Mouse (Mus musculus) myocyte (in vitro differentiated cells): ENCODE data around the gene Serhl. TPM values are rescaled to one million over a fixed set of nuclear protein-coding genes. Genes with fewer than 3 reads are reported as not detected.

Experiments
- H3K27me3 ChIP-seq: one replicate; pipeline ENCODE4 v1.6.1; 2011; ENCODE audit not compliant: control insufficient read depth, insufficient read depth, insufficient read length
- H3K36me3 ChIP-seq: one replicate; pipeline ENCODE4 v1.6.1; 2011; ENCODE audit not compliant: control insufficient read depth, insufficient read depth
- H3K4me2 ChIP-seq: one replicate; pipeline ENCODE4 v1.6.1; 2011; ENCODE audit warnings: low read depth, control low read depth
- H3K4me3 ChIP-seq: one replicate; pipeline ENCODE4 v1.5.1; 2011; ENCODE audit warnings: mild to moderate bottlenecking, control low read depth, moderate library complexity
- H3K79me2 ChIP-seq: one replicate; pipeline ENCODE4 v1.6.1; 2011; ENCODE audit not compliant: control insufficient read depth, insufficient read depth
- H3ac ChIP-seq: one replicate; pipeline ENCODE4 v1.6.1; 2011; ENCODE audit not compliant: control insufficient read depth, insufficient read length
- CEBPB ChIP-seq: IDR thresholded peaks from 2 replicates; pipeline ENCODE4 v1.6.1; 2011; ENCODE audit warnings: mild to moderate bottlenecking, moderate library complexity; ENCODE audit not compliant: poor library complexity, insufficient read depth, severe bottlenecking
- E2F4 ChIP-seq: IDR thresholded peaks from one replicate; pipeline ENCODE4 v1.6.1; 2011; ENCODE audit warnings: mild to moderate bottlenecking, control low read depth, moderate library complexity; ENCODE audit not compliant: insufficient read depth
- MAX ChIP-seq: IDR thresholded peaks from one replicate; pipeline ENCODE4 v1.6.1; 2011; ENCODE audit warnings: low read depth, mild to moderate bottlenecking, control low read depth
- MYOD1 ChIP-seq, 3 experiments: IDR thresholded peaks; one replicate each; pipeline ENCODE4 v1.6.1; 2011; ENCODE audit warnings: control low read depth in 2 of 3, low read depth in 2 of 3, mild to moderate bottlenecking in 2 of 3, moderate library complexity in 1 of 3; ENCODE audit not compliant: insufficient read length in 2 of 3, control insufficient read depth in 1 of 3
- MYOG ChIP-seq, 3 experiments: IDR thresholded peaks; one replicate each; pipeline ENCODE4 v1.6.1; 2011; ENCODE audit warnings: control low read depth in 2 of 3, low read depth in 2 of 3, mild to moderate bottlenecking in 2 of 3; ENCODE audit not compliant: insufficient read length in 2 of 3, control insufficient read depth in 1 of 3, insufficient read depth in 1 of 3
- POLR2A ChIP-seq: IDR thresholded peaks from one replicate; pipeline ENCODE4 v1.6.1; 2011; ENCODE audit warnings: low read depth, mild to moderate bottlenecking, control low read depth, moderate library complexity; ENCODE audit not compliant: insufficient read length
- POLR2AphosphoS2 ChIP-seq: IDR thresholded peaks from one replicate; pipeline ENCODE4 v1.6.1; 2011; ENCODE audit warnings: low read depth, control low read depth; ENCODE audit not compliant: insufficient read length
- REST ChIP-seq: IDR thresholded peaks from one replicate; pipeline ENCODE4 v1.6.1; 2011; ENCODE audit warnings: mild to moderate bottlenecking, control low read depth, moderate library complexity; ENCODE audit not compliant: insufficient read depth, insufficient read length
- SRF ChIP-seq: IDR thresholded peaks from one replicate; pipeline ENCODE4 v1.6.1; 2011; ENCODE audit warnings: low read depth; ENCODE audit not compliant: control insufficient read depth, insufficient read length
- TCF12 ChIP-seq: IDR thresholded peaks from one replicate; pipeline ENCODE4 v1.6.1; 2011; ENCODE audit warnings: mild to moderate bottlenecking, control low read depth; ENCODE audit not compliant: poor library complexity, insufficient read depth, severe bottlenecking
- TCF3 ChIP-seq: IDR thresholded peaks from one replicate; pipeline ENCODE4 v1.6.1; 2011; ENCODE audit warnings: low read depth, control low read depth; ENCODE audit not compliant: insufficient read length
- USF1 ChIP-seq: IDR thresholded peaks from one replicate; pipeline ENCODE4 v1.6.1; 2011; ENCODE audit warnings: low read depth, mild to moderate bottlenecking, control low read depth, moderate library complexity
- polyA plus RNA-seq: library from polyadenylated mRNA; unstranded; fragments of >200 nt; fragmentation: generic; extraction: Trizol; gene quantifications from one replicate; pipeline ENCODE4 v1.2.1, GENCODE M21; 2012; ENCODE audit warnings: missing spikeins

Gene Serhl
- polyA plus RNA-seq, 1 experiment, result 33.7 TPM

GRCm38 (mm10) chr15:83075607-83076525, 13.4 kb upstream of the Serhl start:
- H3K79me2 ChIP-seq, result no peaks in the 10 kb centered on the region
- TF ChIP-seq MYOD1 (IDR thresholded peaks at IDR 0.05; ENCODE audit: control insufficient read depth in 1 of 3, insufficient read length in 2 of 3, low read depth in 2 of 3), result no peak
- peak; percentile 69 for TF ChIP-seq CEBPB
- no peak for TF ChIP-seq TCF12
- no peak for TF ChIP-seq POLR2AphosphoS2
- H3K27me3 ChIP-seq, result peaks cover 44% of the 10 kb centered on the region
- no peak overlapping the region for H3ac ChIP-seq
- no peaks in the 10 kb centered on the region for H3K36me3 ChIP-seq
- H3K4me3 ChIP-seq, result no peak overlapping the region
- no peak overlapping the region for H3K4me2 ChIP-seq

- H3K36me3 ChIP-seq, result no peaks in the 10 kb centered on the region
Measured at GRCm38 (mm10) chr15:83083530-83083929, 5.8 kb upstream of the Serhl start.

DNA sequence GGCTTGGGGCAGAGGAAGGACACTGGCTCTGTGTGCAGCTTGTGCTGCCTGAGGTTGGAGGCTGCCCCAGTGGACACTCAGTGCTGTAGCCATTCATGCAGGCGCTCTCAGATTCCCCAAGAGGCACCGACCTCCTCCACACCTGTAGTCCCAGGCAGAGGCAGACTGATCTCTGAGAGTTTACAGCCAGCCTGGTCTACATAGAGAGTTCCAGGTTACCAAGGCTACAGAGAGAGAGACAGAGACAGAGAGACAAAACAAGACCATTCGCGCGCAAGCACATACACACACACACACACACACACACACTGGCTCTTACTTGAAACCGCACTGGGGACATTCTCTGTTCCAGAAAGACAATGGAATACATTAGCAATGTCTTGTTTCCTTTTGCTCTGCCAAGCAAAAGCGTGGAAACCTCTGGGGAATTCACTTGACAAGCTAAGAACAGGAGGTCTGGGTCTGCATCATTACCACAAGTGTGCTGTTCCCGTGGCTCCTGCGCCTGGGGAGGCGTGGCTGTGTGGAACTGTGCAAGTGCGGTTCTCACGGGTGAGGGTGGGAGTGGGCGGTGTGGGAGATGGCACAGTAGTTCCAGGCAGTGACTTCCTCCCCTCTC, 5.2 kb upstream of the Serhl start:
- Histone ChIP-seq H3K27me3 (peaks cover 32% of the 10 kb centered on the region), H3K79me2 (no peaks in the 10 kb centered on the region), H3ac (no peak overlapping the region), H3K4me3 (no peak overlapping the region), H3K36me3 (no peaks in the 10 kb centered on the region), H3K4me2 (no peak overlapping the region)
- TF ChIP-seq MAX (no peak), MYOD1 (IDR thresholded peaks at IDR 0.05; ENCODE audit: control insufficient read depth in 1 of 3, insufficient read length in 2 of 3, low read depth in 2 of 3) (no peak), POLR2A (no peak), POLR2AphosphoS2 (no peak), TCF3 (no peak), SRF (no peak), USF1 (no peak), TCF12 (no peak), E2F4 (no peak), MYOG (IDR thresholded peaks at IDR 0.05; ENCODE audit: control insufficient read depth in 1 of 3, insufficient read depth in 1 of 3, insufficient read length in 2 of 3, low read depth in 2 of 3) (no peak), REST (no peak)

More at GRCm38 (mm10) chr15:83083530-83083929, 5.8 kb upstream of the Serhl start:
- TF ChIP-seq TCF12 (no peak), CEBPB (no peak), E2F4 (no peak), USF1 (no peak), POLR2A (no peak), MYOG (IDR thresholded peaks at IDR 0.05; ENCODE audit: control insufficient read depth in 1 of 3, insufficient read depth in 1 of 3, insufficient read length in 2 of 3, low read depth in 2 of 3) (no peak), POLR2AphosphoS2 (no peak), MYOD1 (IDR thresholded peaks at IDR 0.05; ENCODE audit: control insufficient read depth in 1 of 3, insufficient read length in 2 of 3, low read depth in 2 of 3) (no peak), TCF3 (no peak)
- peaks cover 36% of the 10 kb centered on the region for H3K27me3 ChIP-seq
- H3K4me3 ChIP-seq, result no peak overlapping the region
- no peak overlapping the region for H3K4me2 ChIP-seq
- H3K79me2 ChIP-seq, result no peaks in the 10 kb centered on the region
- no peak overlapping the region for H3ac ChIP-seq

DNA sequence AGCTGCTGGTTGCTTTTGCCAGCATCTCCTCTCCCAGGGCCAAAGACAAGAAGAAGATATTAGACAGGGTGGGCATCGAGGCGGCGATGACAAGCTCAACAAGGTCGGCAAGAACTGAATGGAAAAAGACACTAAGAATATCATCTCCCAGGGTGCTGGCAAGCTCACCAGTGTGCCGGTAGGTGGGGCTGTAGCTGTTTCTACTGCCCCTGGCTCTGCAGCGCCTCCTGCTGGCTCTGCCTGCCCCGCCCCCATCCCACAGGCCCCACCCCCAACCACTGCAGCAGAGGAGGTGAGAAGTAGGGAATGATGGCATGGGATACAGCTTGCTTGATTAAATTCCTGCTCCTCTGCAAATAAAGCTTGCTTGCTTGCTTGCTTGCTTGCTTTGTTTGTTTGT, 3.4 kb upstream of the Serhl start:
- H3K27me3 ChIP-seq, result peaks cover 37% of the 10 kb centered on the region
- no peaks in the 10 kb centered on the region for H3K36me3 ChIP-seq
- H3K4me3 ChIP-seq, result no peak overlapping the region
- no peak overlapping the region for H3K4me2 ChIP-seq
- no peaks in the 10 kb centered on the region for H3K79me2 ChIP-seq
- H3ac ChIP-seq, result no peak overlapping the region
- TF ChIP-seq MAX, result no peak
- no peak for TF ChIP-seq SRF
- TF ChIP-seq TCF12, result no peak
- no peak for TF ChIP-seq TCF3
- no peak for TF ChIP-seq USF1
- TF ChIP-seq REST, result no peak
- TF ChIP-seq POLR2A, result no peak
- no peak for TF ChIP-seq MYOG (IDR thresholded peaks at IDR 0.05; ENCODE audit: control insufficient read depth in 1 of 3, insufficient read depth in 1 of 3, insufficient read length in 2 of 3, low read depth in 2 of 3)
- no peak for TF ChIP-seq CEBPB
- no peak for TF ChIP-seq MYOD1 (IDR thresholded peaks at IDR 0.05; ENCODE audit: control insufficient read depth in 1 of 3, insufficient read length in 2 of 3, low read depth in 2 of 3)
- TF ChIP-seq POLR2AphosphoS2, result no peak
- no peak for TF ChIP-seq E2F4
